Mouse (Mus musculus): ENCODE data around the gene Vmn1r55.
"Not testable (repeated sequence)": the region's sequence is repeated elsewhere in the genome, so short reads cannot be mapped to it uniquely, and the experiment has no call there.

Gene Vmn1r55

DNA sequence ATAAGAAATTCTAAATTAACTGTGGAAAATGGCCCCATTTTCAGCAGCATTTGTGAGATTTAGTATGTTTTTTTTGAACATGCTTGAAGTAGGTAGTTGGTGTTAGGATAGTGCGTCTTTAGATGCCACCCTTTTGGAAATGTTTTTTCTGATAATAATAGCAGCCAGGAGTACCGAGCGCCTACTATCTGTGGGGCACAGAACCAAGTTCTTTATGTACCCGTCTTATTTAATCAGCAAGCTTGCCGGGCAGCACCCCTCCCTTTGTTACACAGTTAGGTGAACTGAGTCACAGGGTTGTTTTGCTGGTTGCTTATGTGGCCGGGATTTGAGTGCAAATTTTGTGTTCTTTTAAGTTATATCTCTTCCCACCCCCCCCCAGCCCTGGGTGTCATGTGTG, 68.2 kb downstream of the Vmn1r55 start:
- DNase-seq (ENCODE audit: low read depth, low spot score), result no peak

DNA sequence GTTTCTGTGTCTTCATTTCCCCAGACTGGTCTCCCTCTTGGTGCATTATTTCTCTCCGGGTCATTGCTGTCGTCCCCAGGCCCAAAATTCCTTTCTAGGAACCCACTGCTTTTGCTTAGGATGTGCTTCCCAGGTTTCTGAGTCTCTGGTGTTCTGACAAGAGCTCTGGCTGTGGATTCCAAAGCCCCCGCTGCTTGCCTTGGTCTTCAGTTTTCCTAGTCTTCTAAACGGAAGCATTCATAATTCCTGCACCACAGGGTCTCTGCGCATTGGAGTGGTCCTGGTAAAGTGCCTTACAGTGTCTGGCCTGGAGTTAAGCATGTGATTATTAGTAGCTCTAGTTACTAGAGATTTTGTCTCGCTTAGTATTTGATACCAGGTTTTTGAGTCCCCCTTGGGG, 68.7 kb downstream of the Vmn1r55 start:
- no peak for DNase-seq (ENCODE audit: low read depth, low spot score)

DNA sequence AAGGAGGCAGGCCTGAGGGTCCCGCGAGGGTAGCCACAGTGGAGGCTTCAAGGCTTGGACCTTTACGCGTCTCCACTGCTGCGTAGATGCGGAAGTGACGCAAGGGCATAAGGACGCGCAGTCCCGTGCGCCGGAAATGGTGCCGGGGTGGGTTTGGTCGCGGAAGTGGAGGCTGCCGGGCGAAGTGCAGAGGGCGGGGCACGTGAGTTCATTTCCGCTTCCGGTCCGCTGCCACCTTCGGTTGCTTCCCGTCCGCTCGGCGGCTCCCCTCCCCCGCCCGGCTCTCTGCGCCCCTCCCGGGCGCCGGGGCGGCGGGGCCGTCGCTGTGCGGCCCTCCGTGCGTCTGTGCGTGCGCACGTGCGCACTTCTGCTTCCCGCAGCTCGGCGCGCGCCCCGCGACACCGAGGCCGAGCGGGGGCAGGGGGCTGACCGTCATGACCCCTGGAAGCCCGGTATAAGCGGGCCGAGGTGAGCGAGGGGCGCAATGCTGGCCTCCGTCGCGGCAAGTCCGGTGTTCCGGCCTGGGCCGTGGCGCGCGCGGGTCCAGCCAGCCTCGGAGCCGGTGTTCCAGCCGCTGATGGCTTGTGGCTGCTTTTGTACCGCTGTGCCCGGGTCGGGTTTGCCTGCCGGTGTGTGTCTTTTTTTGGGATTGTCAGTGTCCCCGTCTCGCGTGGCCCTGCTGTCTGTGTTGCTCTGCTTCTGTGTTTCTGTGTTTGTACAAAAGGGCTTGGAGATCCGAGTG, 69.3 kb downstream of the Vmn1r55 start, which contains the start of gene Epn1:
TSS of gene Epn1 (plus strand) at position 226 of the 742 bp plus-strand sequence.
- peak; percentile 98 for DNase-seq (ENCODE audit: low read depth, low spot score)

DNA sequence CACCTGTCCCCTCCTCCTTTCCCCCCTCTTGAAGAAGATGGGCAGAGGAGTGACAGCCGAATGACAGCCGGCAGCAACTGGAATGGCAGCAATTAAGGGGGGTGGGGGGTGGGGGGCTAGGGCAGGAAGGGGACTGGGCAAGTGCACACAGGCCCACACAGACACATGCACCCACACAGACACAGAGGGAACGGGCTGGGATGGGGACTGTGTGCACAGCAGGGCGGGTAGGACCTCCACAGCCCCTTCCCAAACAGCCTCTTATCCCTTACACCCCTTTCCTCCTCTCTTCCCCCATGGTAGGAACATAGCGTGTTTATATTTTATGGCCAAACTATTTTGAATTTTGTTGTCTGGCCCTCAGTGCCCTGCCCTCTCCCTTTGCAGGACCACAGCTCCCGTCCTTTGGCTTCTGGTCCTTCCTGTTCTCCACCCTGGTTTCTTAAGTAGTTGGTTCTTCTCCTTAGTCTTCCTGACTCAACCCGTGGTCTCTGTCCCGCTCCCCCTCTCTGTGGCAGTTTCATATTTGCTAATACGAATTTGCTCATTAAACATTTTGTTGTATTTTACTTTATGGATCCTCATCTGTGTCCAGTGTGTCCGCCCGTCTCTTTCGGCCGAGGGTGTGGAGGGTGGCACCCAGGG, 70.0 kb downstream of the Vmn1r55 start:
- not testable (repeated sequence) for DNase-seq (ENCODE audit: low read depth, low spot score)

All from ZHBTc4 (cell line).